Mouse (Mus musculus) induced T-regulatory cell, adult 2 months (primary cell): ENCODE data around the gene Jdp2.

ENCODE experiments used
- DNase-seq: peaks from one replicate; pipeline ENCODE4 v3.0.0-alpha.2; 2012; ENCODE audit warnings: low read depth

The Jdp2 gene

GRCm38 (mm10) chr12:85686466-85687216, 87.8 kb downstream of the Jdp2 start, which contains the start of gene Batf:
Gene Batf (plus strand): TSS chr12:85686669.
- DNase-seq, result peak; percentile 93

GRCm38 (mm10) chr12:85687217-85687533, 88.3 kb downstream of the Jdp2 start:
- DNase-seq, result peak; percentile 58

GRCm38 (mm10) chr12:85687846-85688245, 89.0 kb downstream of the Jdp2 start:
- peak; percentile 88 for DNase-seq
